Mouse (Mus musculus) forebrain, postnatal 0 days (tissue): ENCODE measurements around the gene Ahcyl1. TPM values are rescaled to one million over a fixed set of nuclear protein-coding genes. Genes with fewer than 3 reads are reported as not detected.
"Not testable (repeated sequence)": the region's sequence is repeated elsewhere in the genome, so short reads cannot be mapped to it uniquely, and the experiment has no call there.

Source experiments
- ATAC-seq: fragments of 200-750 bp; cut with Nextera tagmentation; 2 replicates; pipeline ENCODE4 v1.8.0; 2017; ENCODE audit warnings: mild to moderate bottlenecking, moderate library complexity
- DNase-seq: peaks from one replicate; pipeline ENCODE4 v3.0.0-alpha.2; 2015
- H3K27ac ChIP-seq: fragments of 300-500 bp; sonication (generic); 2 replicates; pipeline ENCODE4 v1.5.1; 2014; ENCODE audit warnings: low read depth, mild to moderate bottlenecking, antibody characterized with exemption, low read length, moderate library complexity, mixed read lengths
- H3K27me3 ChIP-seq: fragments of 300-500 bp; sonication (generic); 2 replicates; pipeline ENCODE4 v1.6.1; 2014; ENCODE audit warnings: mild to moderate bottlenecking, low read length, mixed read lengths; ENCODE audit not compliant: insufficient read depth
- H3K36me3 ChIP-seq: fragments of 300-500 bp; sonication (generic); 2 replicates; pipeline ENCODE4 v1.6.1; 2014; ENCODE audit warnings: mild to moderate bottlenecking, moderate library complexity; ENCODE audit not compliant: insufficient read depth
- H3K4me1 ChIP-seq: fragments of 300-500 bp; sonication (generic); 2 replicates; pipeline ENCODE4 v1.6.1; 2014; ENCODE audit warnings: antibody characterized with exemption; ENCODE audit not compliant: insufficient read depth
- H3K4me2 ChIP-seq: fragments of 300-500 bp; sonication (generic); 2 replicates; pipeline ENCODE4 v1.6.1; 2014; ENCODE audit warnings: low read depth, mild to moderate bottlenecking, moderate library complexity
- H3K4me3 ChIP-seq: fragments of 300-500 bp; sonication (generic); 2 replicates; pipeline ENCODE4 v1.5.1; 2014; ENCODE audit warnings: low read depth, low read length, mixed read lengths
- H3K9ac ChIP-seq: fragments of 300-500 bp; sonication (generic); 2 replicates; pipeline ENCODE4 v1.6.1; 2014; ENCODE audit warnings: mild to moderate bottlenecking
- H3K9me3 ChIP-seq: fragments of 300-500 bp; sonication (generic); 2 replicates; pipeline ENCODE4 v1.6.1; 2016; ENCODE audit warnings: low read length
- CTCF ChIP-seq: sonication (generic); IDR thresholded peaks from 2 replicates; pipeline ENCODE4 v1.5.1; 2016; ENCODE audit warnings: antibody characterized with exemption, control low read depth, low read depth
- WGBS: fragments of 180-500 bp; shearing (Covaris S2); extraction: QIAGEN DNeasy Blood & Tissue Kit; methylation state at CpG from one replicate; pipeline ENCODE4 v1.1.7; 2014; 5-methylcytosine and 5-hydroxymethylcytosine counted together
- polyA plus RNA-seq: library from polyadenylated mRNA; unstranded; fragments of >200 nt; fragmentation: Nextera tagmentation; extraction: Ambion mirVana; gene quantifications from 2 replicates; pipeline ENCODE4 v1.2.1, GENCODE M21; 2015
- total RNA-seq: library from RNA; depleted of rRNA; stranded (reverse); fragments of >200 nt; gene quantifications from 2 replicates; pipeline ENCODE4 v1.2.3, GENCODE M21; 2014

The Ahcyl1 gene
- total and polyA plus RNA-seq, 2 experiments from 2014 or later: 54.6 to 100 TPM

DNA sequence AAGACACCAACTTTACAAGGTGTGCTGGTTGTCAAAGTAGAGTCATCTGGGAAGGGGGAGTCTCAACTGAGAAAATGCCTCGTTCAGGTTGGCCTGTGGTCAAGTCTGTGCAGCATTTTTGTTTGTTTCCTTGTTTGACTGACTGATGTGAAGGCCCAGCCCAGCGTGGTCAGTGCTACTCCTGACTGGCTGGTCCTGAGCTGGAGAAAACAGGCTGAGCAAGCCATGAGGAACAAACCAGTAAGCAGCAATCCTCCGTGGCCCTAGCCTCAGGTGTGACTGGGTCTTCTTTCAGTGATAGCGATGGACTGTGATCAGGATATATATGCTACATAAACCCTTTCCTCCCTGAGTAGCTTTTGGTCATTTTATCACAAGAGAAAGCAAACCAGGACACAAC, 39.5 kb downstream of the Ahcyl1 start:
- 75% methylated on average over 4 of the region's 4 CpGs for WGBS
- no peaks in the 10 kb centered on the region for H3K9me3 ChIP-seq
- H3K27ac ChIP-seq: no peak overlapping the region
- no peak for TF ChIP-seq CTCF
- DNase-seq: no peak
- no peak overlapping the region for H3K4me3 ChIP-seq
- no peaks in the 10 kb centered on the region for H3K27me3 ChIP-seq
- ATAC-seq: no peak
- no peaks in the 10 kb centered on the region for H3K4me1 ChIP-seq
- no peak overlapping the region for H3K9ac ChIP-seq
- peaks cover 8% of the 10 kb centered on the region for H3K36me3 ChIP-seq
- H3K4me2 ChIP-seq: no peak overlapping the region

DNA sequence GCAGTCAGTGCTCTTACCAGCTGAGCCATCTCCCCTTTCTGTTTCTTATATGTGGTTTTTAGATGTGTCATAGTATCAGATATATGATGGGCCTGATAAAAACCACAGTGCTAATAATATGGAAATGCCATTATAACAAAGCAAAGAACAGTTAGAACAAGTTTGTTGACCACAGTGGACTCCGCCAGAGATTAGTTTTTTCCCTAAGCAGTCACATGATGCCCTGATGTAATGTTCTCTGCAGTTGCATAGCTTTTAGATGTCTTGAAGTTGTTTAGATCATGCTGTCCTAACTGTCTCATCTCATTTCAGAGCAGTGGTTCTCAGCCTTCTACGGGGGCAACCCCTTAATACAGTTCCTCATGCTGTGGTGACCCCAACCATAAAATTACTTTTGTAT, 40.2 kb downstream of the Ahcyl1 start:
- no peak overlapping the region for H3K4me3 ChIP-seq
- 92% methylated on average over 2 of the region's 2 CpGs for WGBS
- DNase-seq: no peak
- H3K9me3 ChIP-seq: no peaks in the 10 kb centered on the region
- H3K27me3 ChIP-seq: no peaks in the 10 kb centered on the region
- ATAC-seq: 0 out of 2 replicates have a peak, but pooled peaks have one; percentile 15
- no peak overlapping the region for H3K9ac ChIP-seq
- no peak for TF ChIP-seq CTCF
- H3K4me2 ChIP-seq: no peak overlapping the region
- H3K4me1 ChIP-seq: no peaks in the 10 kb centered on the region
- H3K27ac ChIP-seq: no peak overlapping the region
- peaks cover 4% of the 10 kb centered on the region for H3K36me3 ChIP-seq

DNA sequence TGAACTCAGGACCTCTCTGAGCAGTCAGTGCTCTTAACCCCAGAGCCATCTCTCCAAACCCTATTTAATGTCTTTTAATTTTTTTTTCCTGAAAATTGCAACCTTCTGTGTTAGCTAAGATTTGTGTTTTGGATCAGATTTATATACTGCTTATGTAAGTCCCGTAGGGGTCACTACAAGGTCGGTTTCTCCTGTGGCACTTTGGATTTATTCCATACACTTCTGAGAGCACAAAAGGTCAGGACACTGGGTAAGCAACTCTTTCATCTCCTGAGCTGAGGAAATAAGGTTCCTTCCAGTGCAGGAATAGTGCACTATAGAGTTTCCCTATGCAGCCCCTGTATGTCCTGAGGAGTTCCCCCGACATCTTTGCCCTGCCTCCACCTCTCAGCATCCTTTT, 40.9 kb downstream of the Ahcyl1 start:
- DNase-seq: no peak
- H3K4me1 ChIP-seq: no peaks in the 10 kb centered on the region
- WGBS: 89% methylated on average over 3 of the region's 3 CpGs
- no peak overlapping the region for H3K4me2 ChIP-seq
- no peak for TF ChIP-seq CTCF
- no peaks in the 10 kb centered on the region for H3K36me3 ChIP-seq
- no peaks in the 10 kb centered on the region for H3K27me3 ChIP-seq
- no peak overlapping the region for H3K27ac ChIP-seq
- no peak overlapping the region for H3K9ac ChIP-seq
- no peak for ATAC-seq
- no peaks in the 10 kb centered on the region for H3K9me3 ChIP-seq
- H3K4me3 ChIP-seq: no peak overlapping the region

DNA sequence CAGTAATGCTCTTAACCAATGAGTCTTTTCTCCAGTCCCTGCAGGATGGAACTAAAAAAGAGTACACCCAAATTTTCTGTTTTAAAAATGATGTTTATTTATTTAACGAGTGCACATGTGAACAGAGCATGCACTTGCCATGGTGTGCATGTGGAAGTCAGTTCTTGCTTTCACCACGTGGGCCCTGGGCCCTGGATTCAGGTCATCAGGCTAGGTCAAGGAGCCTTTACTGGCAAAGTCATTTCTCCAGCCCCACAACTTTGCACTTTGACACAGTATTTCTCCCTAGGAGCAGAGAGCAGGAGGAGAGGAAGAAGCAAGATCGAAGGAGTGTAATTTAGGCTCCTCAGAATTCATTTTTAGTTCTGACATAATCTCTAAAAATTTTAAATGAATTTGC, 41.5 kb downstream of the Ahcyl1 start:
- H3K9ac ChIP-seq: no peak overlapping the region
- no peak for ATAC-seq
- no peaks in the 10 kb centered on the region for H3K4me1 ChIP-seq
- H3K27me3 ChIP-seq: no peaks in the 10 kb centered on the region
- no peak overlapping the region for H3K4me3 ChIP-seq
- DNase-seq: no peak
- no peak overlapping the region for H3K4me2 ChIP-seq
- WGBS: 82% methylated on average over 3 of the region's 3 CpGs
- H3K27ac ChIP-seq: no peak overlapping the region
- TF ChIP-seq CTCF: no peak
- H3K36me3 ChIP-seq: no peaks in the 10 kb centered on the region
- no peaks in the 10 kb centered on the region for H3K9me3 ChIP-seq

DNA sequence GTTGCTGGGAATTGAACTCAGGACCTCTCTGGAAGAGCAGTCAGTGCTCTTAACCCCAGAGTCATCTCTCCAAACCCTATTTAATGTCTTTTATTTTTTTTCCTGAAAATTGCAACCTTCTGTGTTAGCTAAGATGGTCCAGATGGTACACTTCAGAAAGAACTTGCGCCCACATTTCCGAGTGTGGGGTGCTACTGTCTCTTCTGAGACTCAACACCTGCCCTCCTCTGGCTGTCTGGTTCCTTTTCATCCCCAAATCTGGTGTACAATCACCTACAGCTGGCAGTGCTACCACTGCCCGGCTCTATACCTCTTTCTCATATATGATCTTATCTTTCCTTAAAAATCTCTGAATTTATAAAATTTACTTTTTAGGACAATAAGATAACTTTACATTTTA, 43.4 kb downstream of the Ahcyl1 start:
- Histone ChIP-seq H3K4me1 (no peaks in the 10 kb centered on the region), H3K9ac (no peak overlapping the region)
- WGBS: 95% methylated on average over 3 of the region's 3 CpGs

DNA sequence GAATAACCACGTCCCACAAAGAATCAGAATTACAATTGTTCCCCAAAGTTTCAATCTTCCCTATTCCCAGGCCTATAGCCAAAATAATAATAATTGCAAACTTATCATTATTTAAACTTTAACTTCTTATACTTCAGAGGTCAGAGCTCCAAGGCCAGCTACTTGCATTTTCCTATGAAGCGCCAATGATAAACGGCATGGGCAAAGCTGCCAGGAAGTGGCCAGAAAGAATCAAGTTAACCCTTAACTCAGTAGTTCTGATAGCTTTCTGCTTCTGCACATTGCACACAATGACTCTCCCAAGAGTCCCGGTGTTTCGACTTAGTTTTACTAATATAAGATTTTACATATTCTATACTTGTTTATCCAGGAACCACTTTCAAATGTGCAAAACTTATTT, 46.1 kb downstream of the Ahcyl1 start:
- ATAC-seq, DNase-seq, H3K4me2 ChIP-seq, H3K4me3 ChIP-seq, H3K9me3 ChIP-seq, H3K27ac ChIP-seq, H3K4me1 ChIP-seq, H3K9ac ChIP-seq, H3K27me3 ChIP-seq, H3K36me3 ChIP-seq: not testable (repeated sequence)
- WGBS: 73% methylated on average over 5 of the region's 5 CpGs

More for the DNA sequence above, 43.4 kb downstream of the Ahcyl1 start:
- H3K4me2 ChIP-seq: no peak overlapping the region
- DNase-seq (no peak), ATAC-seq (no peak)
- no peaks in the 10 kb centered on the region for H3K27me3 ChIP-seq
- H3K9me3 ChIP-seq: no peaks in the 10 kb centered on the region
- H3K36me3 ChIP-seq: no peaks in the 10 kb centered on the region
- no peak for TF ChIP-seq CTCF
- no peak overlapping the region for H3K27ac ChIP-seq
- no peak overlapping the region for H3K4me3 ChIP-seq

DNA sequence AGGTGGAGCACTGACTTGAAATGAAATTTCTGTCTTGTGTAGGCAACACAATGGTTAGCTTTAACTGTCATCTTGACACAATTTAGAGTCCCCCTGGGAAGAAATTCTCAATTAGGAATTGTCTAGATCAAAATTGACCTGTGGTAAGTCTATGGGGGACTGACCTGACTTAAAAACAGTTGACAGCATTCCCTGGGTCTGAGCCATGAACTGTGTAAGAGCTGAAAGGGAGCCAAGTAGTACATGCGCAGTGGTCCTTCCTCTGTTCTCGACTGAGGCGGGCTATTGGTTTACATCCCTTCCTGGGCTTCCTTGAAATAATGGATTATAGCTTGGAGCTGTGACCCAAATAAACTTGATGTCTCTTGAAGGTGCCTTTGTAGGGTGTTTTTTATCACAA, 49.4 kb downstream of the Ahcyl1 start:
- Histone ChIP-seq H3K4me2 (no peak overlapping the region), H3K4me3 (no peak overlapping the region), H3K27me3 (no peaks in the 10 kb centered on the region), H3K9ac (no peak overlapping the region), H3K9me3 (no peaks in the 10 kb centered on the region), H3K36me3 (no peaks in the 10 kb centered on the region), H3K27ac (no peak overlapping the region), H3K4me1 (no peaks in the 10 kb centered on the region)
- TF ChIP-seq CTCF: no peak
- DNase-seq (no peak), ATAC-seq (no peak)
- WGBS: 84% methylated on average over 3 of the region's 3 CpGs

DNA sequence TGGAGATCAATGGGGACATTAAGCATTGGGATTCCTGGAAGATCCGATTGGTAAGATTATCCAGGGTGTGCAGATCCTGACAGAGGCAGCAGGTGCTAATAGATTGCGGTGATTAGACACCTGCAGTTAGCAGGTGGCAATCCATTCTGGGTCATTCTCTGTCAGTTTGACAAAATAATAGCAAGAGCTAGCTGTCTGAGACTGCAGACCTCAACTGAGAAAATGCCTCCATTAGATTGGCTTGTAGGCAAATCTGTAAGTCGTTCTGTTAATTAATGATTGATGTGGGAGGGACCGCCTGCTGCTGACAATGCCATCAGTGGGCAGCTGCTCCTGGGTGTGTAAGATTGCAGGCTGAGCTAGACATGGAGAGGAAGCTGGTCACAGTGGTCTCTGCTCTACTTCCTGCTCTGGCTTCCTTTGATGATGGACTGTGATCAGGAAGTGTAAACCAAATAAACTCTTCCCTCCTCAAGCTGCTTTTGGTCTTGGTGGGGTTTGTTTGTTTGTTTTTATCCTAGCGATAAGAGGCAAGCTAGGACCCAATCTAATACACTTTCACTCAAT, 58.7 kb downstream of the Ahcyl1 start:
- no peak for TF ChIP-seq CTCF
- WGBS: 45% methylated on average over 5 of the region's 5 CpGs
- no peak overlapping the region for H3K27ac ChIP-seq
- no peaks in the 10 kb centered on the region for H3K9me3 ChIP-seq
- no peak overlapping the region for H3K4me3 ChIP-seq
- ATAC-seq (no peak), DNase-seq (no peak)
- H3K27me3 ChIP-seq: no peaks in the 10 kb centered on the region
- H3K36me3 ChIP-seq: no peaks in the 10 kb centered on the region
- no peak overlapping the region for H3K9ac ChIP-seq
- no peak overlapping the region for H3K4me2 ChIP-seq
- H3K4me1 ChIP-seq: no peaks in the 10 kb centered on the region
